Mouse (Mus musculus) liver, postnatal 0 days (tissue): ENCODE measurements around the gene Gatad2a.

Experiments used
- CTCF ChIP-seq: sonication (generic); IDR thresholded peaks from 2 replicates; pipeline ENCODE4 v1.5.1; 2016; ENCODE audit warnings: antibody characterized with exemption, low read depth
- EP300 ChIP-seq: IDR thresholded peaks from 2 replicates; pipeline ENCODE4 v1.6.1; 2016; ENCODE audit warnings: antibody characterized with exemption, low read depth, mild to moderate bottlenecking

DNA sequence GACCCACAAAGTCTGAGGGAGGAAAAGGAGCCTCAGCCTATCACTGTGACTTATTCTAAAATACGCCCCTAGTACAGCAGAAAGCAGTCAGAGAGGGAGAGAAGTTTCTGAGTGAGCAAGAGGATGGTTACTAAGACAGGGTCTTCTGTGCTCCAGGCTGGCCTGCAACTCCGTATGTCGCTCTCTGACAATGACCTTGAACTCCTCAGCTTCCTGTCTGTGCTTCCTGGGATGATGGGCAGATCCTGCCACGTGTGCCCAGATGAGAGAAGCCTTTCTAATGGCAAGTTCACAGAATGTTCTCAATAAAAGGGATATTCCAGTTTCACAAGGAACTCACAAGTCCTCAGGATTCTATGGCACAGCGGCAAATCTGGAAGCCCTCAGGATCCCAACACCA lies 61.6 kb downstream of the Gatad2a start:
- TF ChIP-seq CTCF (no peak), EP300 (no peak)
